Mouse (Mus musculus): ENCODE measurements at regions not wholly inside any gene's neighbourhood (a gene's known extent, or its start where the extent isn't known, plus 50 kb on each side); places are given as distances from the start of the nearest gene placed in this dataset.

DNA sequence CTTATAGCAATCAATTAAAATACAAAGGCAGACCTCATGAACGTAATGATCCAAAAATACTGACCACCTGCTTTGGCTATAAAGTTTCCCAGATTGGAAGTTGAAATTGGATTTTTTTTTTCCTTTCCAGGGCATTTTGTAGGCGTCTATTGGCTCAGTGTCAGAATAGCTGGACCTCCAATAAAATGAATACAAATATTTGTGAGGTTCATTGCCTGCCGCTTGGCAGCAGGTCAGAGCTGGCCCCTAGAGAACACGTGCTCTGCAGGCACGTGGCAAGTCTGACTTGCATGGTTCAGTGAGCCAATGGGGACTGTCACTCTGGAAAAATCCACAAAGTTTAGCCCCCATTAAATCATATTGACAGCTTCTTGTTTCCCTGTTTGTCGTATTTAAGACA, 118.0 kb upstream of the Kbtbd8 start:
- Histone ChIP-seq H3K9me3 (replicated peaks; ENCODE audit: control insufficient read depth, insufficient read depth, low read length, poor library complexity, severe bottlenecking) (no peaks in the 10 kb centered on the region), H3K36me3 (ENCODE audit: control insufficient read depth, insufficient read depth, low read length, poor library complexity, severe bottlenecking) (no peaks in the 10 kb centered on the region), H3K9ac (ENCODE audit: low read depth, poor library complexity, severe bottlenecking) (no peak overlapping the region), H3K27me3 (ENCODE audit: control insufficient read depth, insufficient read depth, low read length, poor library complexity, severe bottlenecking) (no peaks in the 10 kb centered on the region), H3K27ac (ENCODE audit: insufficient read depth, low read length) (no peak overlapping the region), H3K4me3 (ENCODE audit: low read depth, low read length) (no peak overlapping the region), H3K4me1 (ENCODE audit: control insufficient read depth, insufficient read depth, low read length) (no peaks in the 10 kb centered on the region)
- TF ChIP-seq POLR2A (IDR thresholded peaks at IDR 0.05; ENCODE audit: insufficient read depth, low read length): no peak
- TF ChIP-seq CTCF (IDR thresholded peaks at IDR 0.05; ENCODE audit: low read depth, low read length): no peak
- no peak for TF ChIP-seq EP300 (IDR thresholded peaks at IDR 0.05; ENCODE audit: insufficient read depth, low read depth, low read length)

DNA sequence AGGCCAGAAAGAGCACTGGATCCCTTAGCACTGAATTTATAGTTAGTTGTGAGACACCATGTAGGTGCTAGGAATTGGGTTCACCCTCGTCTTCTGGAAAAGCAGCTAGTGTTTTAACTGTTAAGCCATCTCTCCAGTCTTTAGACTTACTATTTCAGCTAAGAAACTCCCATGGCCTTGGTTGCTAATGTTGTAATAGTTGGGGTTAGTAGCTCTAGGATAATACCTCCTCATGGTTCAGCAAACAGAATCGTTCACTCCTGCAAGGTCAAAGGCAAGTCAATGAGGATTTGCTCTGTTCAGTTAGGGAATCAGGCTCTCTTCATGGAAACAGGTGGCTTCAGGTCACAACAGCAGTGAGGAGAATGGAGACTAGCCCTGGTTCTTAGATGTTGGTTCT, 118.7 kb upstream of the Kbtbd8 start:
- TF ChIP-seq POLR2A (IDR thresholded peaks at IDR 0.05; ENCODE audit: insufficient read depth, low read length): no peak
- no peak for TF ChIP-seq CTCF (IDR thresholded peaks at IDR 0.05; ENCODE audit: low read depth, low read length)
- no peak for TF ChIP-seq EP300 (IDR thresholded peaks at IDR 0.05; ENCODE audit: insufficient read depth, low read depth, low read length)
- Histone ChIP-seq H3K4me1 (ENCODE audit: control insufficient read depth, insufficient read depth, low read length) (no peaks in the 10 kb centered on the region), H3K9ac (ENCODE audit: low read depth, poor library complexity, severe bottlenecking) (no peak overlapping the region), H3K9me3 (replicated peaks; ENCODE audit: control insufficient read depth, insufficient read depth, low read length, poor library complexity, severe bottlenecking) (no peaks in the 10 kb centered on the region), H3K36me3 (ENCODE audit: control insufficient read depth, insufficient read depth, low read length, poor library complexity, severe bottlenecking) (no peaks in the 10 kb centered on the region), H3K27ac (ENCODE audit: insufficient read depth, low read length) (no peak overlapping the region), H3K4me3 (ENCODE audit: low read depth, low read length) (no peak overlapping the region), H3K27me3 (ENCODE audit: control insufficient read depth, insufficient read depth, low read length, poor library complexity, severe bottlenecking) (no peaks in the 10 kb centered on the region)

DNA sequence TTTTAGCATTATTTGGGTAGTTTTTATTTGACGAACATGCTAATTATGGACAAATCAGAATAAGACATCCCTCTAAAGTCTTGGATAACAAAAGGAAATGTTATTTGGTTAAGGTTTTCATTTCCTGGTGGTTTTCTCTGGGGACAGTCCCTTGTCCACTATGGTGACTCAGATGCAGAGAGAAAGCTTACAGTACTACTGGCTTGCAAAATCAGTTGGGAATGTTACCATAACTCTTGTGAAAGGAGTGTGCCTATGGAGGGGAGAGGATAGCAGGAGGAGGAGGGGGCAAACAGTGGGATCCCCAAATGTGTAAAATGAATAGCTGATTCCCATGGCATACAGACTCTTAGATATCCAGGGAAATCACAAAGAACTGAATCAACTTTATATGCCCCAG, 122.7 kb upstream of the Kbtbd8 start:
- no peak overlapping the region for H3K4me3 ChIP-seq (ENCODE audit: low read depth, low read length)
- TF ChIP-seq EP300 (IDR thresholded peaks at IDR 0.05; ENCODE audit: insufficient read depth, low read depth, low read length): no peak
- no peak for TF ChIP-seq POLR2A (IDR thresholded peaks at IDR 0.05; ENCODE audit: insufficient read depth, low read length)
- no peak for TF ChIP-seq CTCF (IDR thresholded peaks at IDR 0.05; ENCODE audit: low read depth, low read length)
- no peak overlapping the region for H3K27ac ChIP-seq (ENCODE audit: insufficient read depth, low read length)
- H3K9ac ChIP-seq (ENCODE audit: low read depth, poor library complexity, severe bottlenecking): no peak overlapping the region
- no peaks in the 10 kb centered on the region for H3K9me3 ChIP-seq (replicated peaks; ENCODE audit: control insufficient read depth, insufficient read depth, low read length, poor library complexity, severe bottlenecking)
- H3K36me3 ChIP-seq (ENCODE audit: control insufficient read depth, insufficient read depth, low read length, poor library complexity, severe bottlenecking): no peaks in the 10 kb centered on the region
- H3K27me3 ChIP-seq (ENCODE audit: control insufficient read depth, insufficient read depth, low read length, poor library complexity, severe bottlenecking): no peaks in the 10 kb centered on the region
- H3K4me1 ChIP-seq (ENCODE audit: control insufficient read depth, insufficient read depth, low read length): no peaks in the 10 kb centered on the region

DNA sequence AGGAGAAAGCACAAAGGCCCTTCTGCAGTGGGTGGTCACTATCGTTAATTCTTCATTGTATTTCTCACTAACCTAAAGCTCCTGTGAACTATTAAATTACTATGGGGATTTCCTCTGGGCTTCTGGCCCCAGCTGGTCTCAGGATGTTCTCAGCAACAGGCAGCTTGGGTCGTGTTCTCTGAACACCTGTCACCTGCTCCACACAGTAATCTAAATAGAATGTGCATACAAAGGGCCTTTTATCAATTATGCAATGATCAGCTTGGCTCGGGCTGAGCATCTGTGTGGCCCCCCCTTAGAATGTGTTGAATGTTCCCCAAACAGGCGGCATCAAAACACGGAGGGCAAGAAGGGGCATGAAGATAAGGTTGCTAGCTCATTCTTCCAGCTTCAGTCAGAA, 129.6 kb upstream of the Kbtbd8 start:
- Histone ChIP-seq H3K4me1 (ENCODE audit: control insufficient read depth, insufficient read depth, low read length) (no peaks in the 10 kb centered on the region), H3K9me3 (replicated peaks; ENCODE audit: control insufficient read depth, insufficient read depth, low read length, poor library complexity, severe bottlenecking) (no peaks in the 10 kb centered on the region), H3K27ac (ENCODE audit: insufficient read depth, low read length) (no peak overlapping the region), H3K36me3 (ENCODE audit: control insufficient read depth, insufficient read depth, low read length, poor library complexity, severe bottlenecking) (no peaks in the 10 kb centered on the region), H3K27me3 (ENCODE audit: control insufficient read depth, insufficient read depth, low read length, poor library complexity, severe bottlenecking) (no peaks in the 10 kb centered on the region), H3K4me3 (ENCODE audit: low read depth, low read length) (no peak overlapping the region), H3K9ac (ENCODE audit: low read depth, poor library complexity, severe bottlenecking) (no peak overlapping the region)
- TF ChIP-seq CTCF (IDR thresholded peaks at IDR 0.05; ENCODE audit: low read depth, low read length): no peak

DNA sequence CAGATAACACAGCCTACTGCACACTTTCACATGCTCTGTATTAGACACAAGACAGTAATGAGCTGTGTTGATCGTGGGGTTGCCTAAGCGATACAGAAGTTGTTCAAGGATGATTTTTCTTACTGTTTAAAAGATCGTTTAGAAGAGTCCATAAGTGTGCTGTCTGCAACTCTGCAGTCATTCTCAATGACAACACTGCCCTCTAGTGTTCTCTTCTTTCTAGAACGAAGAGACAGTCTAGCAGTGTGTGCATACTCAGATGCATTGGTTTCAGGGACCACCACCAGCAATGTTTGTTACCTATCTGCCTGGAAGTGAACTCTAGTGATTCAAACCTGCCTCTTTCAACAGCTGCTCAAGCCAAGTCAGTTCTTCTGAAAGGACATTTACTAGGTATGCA, 130.7 kb upstream of the Kbtbd8 start:
- Histone ChIP-seq H3K9me3 (replicated peaks; ENCODE audit: control insufficient read depth, insufficient read depth, low read length, poor library complexity, severe bottlenecking) (no peaks in the 10 kb centered on the region), H3K9ac (ENCODE audit: low read depth, poor library complexity, severe bottlenecking) (no peak overlapping the region), H3K27ac (ENCODE audit: insufficient read depth, low read length) (no peak overlapping the region), H3K27me3 (ENCODE audit: control insufficient read depth, insufficient read depth, low read length, poor library complexity, severe bottlenecking) (no peaks in the 10 kb centered on the region), H3K36me3 (ENCODE audit: control insufficient read depth, insufficient read depth, low read length, poor library complexity, severe bottlenecking) (no peaks in the 10 kb centered on the region), H3K4me1 (ENCODE audit: control insufficient read depth, insufficient read depth, low read length) (peaks cover 2% of the 10 kb centered on the region), H3K4me3 (ENCODE audit: low read depth, low read length) (no peak overlapping the region)
- TF ChIP-seq CTCF (IDR thresholded peaks at IDR 0.05; ENCODE audit: low read depth, low read length): peak; percentile 43
- no peak for TF ChIP-seq POLR2A (IDR thresholded peaks at IDR 0.05; ENCODE audit: insufficient read depth, low read length)

DNA sequence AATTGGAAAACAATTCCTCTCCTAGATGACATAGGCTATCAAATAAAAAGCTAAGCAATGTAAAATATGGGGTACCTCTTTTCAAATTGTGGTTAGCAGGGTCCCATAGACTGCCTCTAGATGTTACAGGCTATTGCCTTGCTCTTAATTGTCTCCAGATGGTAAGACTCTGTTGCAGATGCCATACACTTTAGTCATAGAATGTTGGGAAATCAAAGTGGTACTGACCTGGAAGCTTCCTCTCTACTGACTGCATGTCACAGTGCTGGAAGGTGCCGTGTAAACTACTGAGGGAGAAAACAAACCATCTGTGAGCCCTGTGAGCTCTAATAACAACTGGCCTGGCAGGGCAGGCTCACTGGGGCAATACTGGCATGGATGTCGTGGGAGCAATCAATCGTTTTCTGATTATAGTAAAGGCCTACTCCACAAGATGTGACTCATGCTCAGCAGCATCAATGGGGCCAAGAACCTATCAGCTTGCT, 132.6 kb upstream of the Kbtbd8 start:
- Histone ChIP-seq H3K27ac (ENCODE audit: insufficient read depth, low read length) (no peak overlapping the region), H3K4me1 (ENCODE audit: control insufficient read depth, insufficient read depth, low read length) (peaks cover 2% of the 10 kb centered on the region), H3K36me3 (ENCODE audit: control insufficient read depth, insufficient read depth, low read length, poor library complexity, severe bottlenecking) (no peaks in the 10 kb centered on the region), H3K9me3 (replicated peaks; ENCODE audit: control insufficient read depth, insufficient read depth, low read length, poor library complexity, severe bottlenecking) (no peaks in the 10 kb centered on the region), H3K27me3 (ENCODE audit: control insufficient read depth, insufficient read depth, low read length, poor library complexity, severe bottlenecking) (no peaks in the 10 kb centered on the region), H3K4me3 (ENCODE audit: low read depth, low read length) (no peak overlapping the region), H3K9ac (ENCODE audit: low read depth, poor library complexity, severe bottlenecking) (no peak overlapping the region)
- TF ChIP-seq EP300 (IDR thresholded peaks at IDR 0.05; ENCODE audit: insufficient read depth, low read depth, low read length) (no peak), CTCF (IDR thresholded peaks at IDR 0.05; ENCODE audit: low read depth, low read length) (no peak), POLR2A (IDR thresholded peaks at IDR 0.05; ENCODE audit: insufficient read depth, low read length) (no peak)

Measured in ES-Bruce4 (cell line).